ENCODE assay signal across 8 mouse cellular contexts in genomic region chr7:110296889-110297603, GRCm38 (mm10).
A peak's percentile ranks its signal among the peaks of the same experiment; 100 is the strongest.
DNase-seq lines count a peak whose midpoint lies in the region; ATAC-seq lines count a peak whose summit lies in the region.

No protein-coding gene starts in this region.

- no peak overlapping the region for H3K4me3 ChIP-seq in embryonic facial prominence, embryonic 12.5 days

- 0 out of 2 replicates have a peak overlapping the region, but pooled peaks have one; percentile 14 for H3K4me2 ChIP-seq in embryonic facial prominence, embryonic 12.5 days (replicated peaks)

- 13% methylated on average over 17 of the region's 17 CpGs for WGBS in embryonic facial prominence, embryonic 12.5 days

- intact Hi-C loops in heart, postnatal 10 days (cut with DNase I), result no loop called here

- no peaks in the 10 kb centered on the region for H3K27me3 ChIP-seq in embryonic facial prominence, embryonic 12.5 days

- peak; percentile 62 to 84 for DNase-seq in adrenal gland, adult (ENCODE audit: inconsistent age in 2 of 2, low spot score in 1 of 2)
- peak; percentile 91 for DNase-seq in heart, postnatal 10 days
- peak; percentile 90 for DNase-seq in kidney, postnatal 14 days
- DNase-seq in lung, postnatal 4 days, result peak; percentile 77 to 92
- peak; percentile 76 for DNase-seq in testis, postnatal 14 days (ENCODE audit: low spot score)
- no peak for DNase-seq in thymus, postnatal 14 days

- no peak overlapping the region for H3K9ac ChIP-seq in embryonic facial prominence, embryonic 12.5 days

- H3K36me3 ChIP-seq in embryonic facial prominence, embryonic 12.5 days, result no peaks in the 10 kb centered on the region

- peak overlapping the region; percentile 84 for H3K27ac ChIP-seq in embryonic facial prominence, embryonic 12.5 days

- H3K9me3 ChIP-seq in embryonic facial prominence, embryonic 12.5 days, result no peaks in the 10 kb centered on the region

- peak; percentile 89 for ATAC-seq in embryonic facial prominence, embryonic 12.5 days (ENCODE audit: insufficient number of reproducible peaks, insufficient read depth, low FRiP score, low TSS enrichment)
- ATAC-seq in erythroid progenitor cell, adult 5-6 weeks (replicated peaks; ENCODE audit: low FRiP score, poor library complexity, severe bottlenecking), result no peak

- peaks cover 24% of the 10 kb centered on the region for H3K4me1 ChIP-seq in embryonic facial prominence, embryonic 12.5 days
